Mouse (Mus musculus) MEL (cell line): ENCODE measurements around the gene Ccdc194. TPM values are rescaled to one million over a fixed set of nuclear protein-coding genes. Genes with fewer than 3 reads are reported as not detected.

ENCODE experiments used
- DNase-seq: peaks from one replicate; pipeline ENCODE4 v3.0.0; 2011; ENCODE audit warnings: low read depth, low spot score
- H3K27ac ChIP-seq: 2 replicates; pipeline ENCODE4 v1.5.1; 2012; ENCODE audit warnings: low read depth, mild to moderate bottlenecking, control low read depth, low read length, moderate library complexity; ENCODE audit not compliant: control insufficient read depth
- H3K27me3 ChIP-seq, 2 experiments: fragments of 150-350 bp in 1 of 2; sonication (generic) in 1 of 2; 2 replicates each; pipeline ENCODE4 v1.6.1; 2012; ENCODE audit warnings: low read length in 2 of 2, mild to moderate bottlenecking in 2 of 2, improper control_type of control experiment in 1 of 2, moderate library complexity in 1 of 2; ENCODE audit not compliant: insufficient read depth in 2 of 2, control insufficient read depth in 1 of 2
- H3K36me3 ChIP-seq, 2 experiments: 2 replicates each; pipeline ENCODE4 v1.6.1; 2012 to 2014; ENCODE audit warnings: low read length in 2 of 2, improper control_type of control experiment in 1 of 2, inconsistent platforms in 1 of 2, mild to moderate bottlenecking in 1 of 2; ENCODE audit not compliant: insufficient read depth in 2 of 2, control insufficient read depth in 1 of 2
- H3K4me1 ChIP-seq, 2 experiments: fragments of 150-350 bp in 1 of 2; sonication (generic) in 1 of 2; 2 replicates each; pipeline ENCODE4 v1.6.1; 2012; ENCODE audit warnings: low read length in 2 of 2, improper control_type of control experiment in 1 of 2, mild to moderate bottlenecking in 1 of 2; ENCODE audit not compliant: insufficient read depth in 2 of 2, control insufficient read depth in 1 of 2
- H3K4me3 ChIP-seq, 2 experiments: fragments of 150-350 bp in 1 of 2; sonication (generic) in 1 of 2; 2 replicates each; pipeline ENCODE4 v1.5.1; 2012; ENCODE audit warnings: low read depth in 2 of 2, low read length in 2 of 2, mild to moderate bottlenecking in 2 of 2, moderate library complexity in 2 of 2, control low read depth in 1 of 2, improper control_type of control experiment in 1 of 2; ENCODE audit not compliant: control insufficient read depth in 1 of 2, insufficient read depth in 1 of 2
- H3K79me2 ChIP-seq: 2 replicates; pipeline ENCODE4 v1.6.1; 2012; ENCODE audit warnings: mild to moderate bottlenecking, low read length, moderate library complexity; ENCODE audit not compliant: control insufficient read depth, poor library complexity, insufficient read depth
- H3K9ac ChIP-seq: 2 replicates; pipeline ENCODE4 v1.6.1; 2012; ENCODE audit warnings: low read depth, mild to moderate bottlenecking, control low read depth, low read length, moderate library complexity; ENCODE audit not compliant: control insufficient read depth, poor library complexity, severe bottlenecking
- H3K9me3 ChIP-seq: fragments of 150-350 bp; sonication (generic); replicated peaks from 2 replicates; pipeline ENCODE4 v1.6.1; 2012; ENCODE audit warnings: mild to moderate bottlenecking, low read length, improper control_type of control experiment, moderate library complexity; ENCODE audit not compliant: insufficient read depth
- BHLHE40 ChIP-seq: IDR thresholded peaks from 2 replicates; pipeline ENCODE4 v1.6.1; 2012; ENCODE audit warnings: low read depth, mild to moderate bottlenecking, inconsistent platforms, low read length, improper control_type of control experiment, borderline replicate concordance
- ETS1 ChIP-seq: IDR thresholded peaks from 2 replicates; pipeline ENCODE4 v1.6.1; 2012; ENCODE audit warnings: low read depth, mild to moderate bottlenecking, inconsistent platforms, low read length, improper control_type of control experiment, moderate library complexity
- GABPA ChIP-seq: IDR thresholded peaks from 2 replicates; pipeline ENCODE4 v1.6.1; 2012; ENCODE audit warnings: low read depth, mild to moderate bottlenecking, inconsistent platforms, low read length, improper control_type of control experiment, moderate library complexity
- GATA1 ChIP-seq: IDR thresholded peaks from 2 replicates; pipeline ENCODE4 v1.6.1; 2011; ENCODE audit warnings: low read depth, low read length, improper control_type of control experiment
- HCFC1 ChIP-seq: IDR thresholded peaks from 2 replicates; pipeline ENCODE4 v1.6.1; 2012; ENCODE audit warnings: low read depth, mild to moderate bottlenecking, inconsistent platforms, low read length, improper control_type of control experiment, moderate library complexity
- MAFK ChIP-seq: IDR thresholded peaks from 2 replicates; pipeline ENCODE4 v1.6.1; 2011; ENCODE audit warnings: low read depth, mild to moderate bottlenecking, low read length, improper control_type of control experiment, borderline replicate concordance
- MAX ChIP-seq: IDR thresholded peaks from 2 replicates; pipeline ENCODE4 v1.6.1; 2011; ENCODE audit warnings: low read length, improper control_type of control experiment
- MAZ ChIP-seq: IDR thresholded peaks from 2 replicates; pipeline ENCODE4 v1.6.1; 2012; ENCODE audit warnings: low read depth, mild to moderate bottlenecking, inconsistent platforms, low read length, improper control_type of control experiment
- MEF2A ChIP-seq: IDR thresholded peaks from 2 replicates; pipeline ENCODE4 v1.6.1; 2014; ENCODE audit warnings: low read depth, mild to moderate bottlenecking, inconsistent platforms, low read length, improper control_type of control experiment; ENCODE audit not compliant: poor library complexity, insufficient replicate concordance, severe bottlenecking; ENCODE audit errors: extremely low read depth
- MYC ChIP-seq: IDR thresholded peaks from 2 replicates; pipeline ENCODE4 v1.6.1; 2011; ENCODE audit warnings: low read depth, mild to moderate bottlenecking, low read length, improper control_type of control experiment, moderate library complexity
- NELFE ChIP-seq: IDR thresholded peaks from 2 replicates; pipeline ENCODE4 v1.6.1; 2011; ENCODE audit warnings: low read depth, low read length, improper control_type of control experiment
- POLR2A ChIP-seq, 2 experiments: IDR thresholded peaks; 2 replicates each; pipeline ENCODE4 v1.6.1; 2011 to 2012; ENCODE audit warnings: low read length in 2 of 2, mild to moderate bottlenecking in 2 of 2, control low read depth in 1 of 2, improper control_type of control experiment in 1 of 2, low read depth in 1 of 2, moderate library complexity in 1 of 2; ENCODE audit not compliant: control insufficient read depth in 1 of 2, insufficient read depth in 1 of 2, poor library complexity in 1 of 2
- POLR2AphosphoS5 ChIP-seq: IDR thresholded peaks from 2 replicates; pipeline ENCODE4 v1.6.1; 2012; ENCODE audit warnings: low read depth, borderline replicate concordance, mild to moderate bottlenecking, inconsistent platforms, low read length, moderate library complexity, mixed read lengths
- RAD21 ChIP-seq: IDR thresholded peaks from 2 replicates; pipeline ENCODE4 v1.6.1; 2011; ENCODE audit warnings: mild to moderate bottlenecking, low read depth, low read length, improper control_type of control experiment
- SMC3 ChIP-seq: IDR thresholded peaks from 2 replicates; pipeline ENCODE4 v1.6.1; 2011; ENCODE audit warnings: low read depth, low read length, improper control_type of control experiment
- TAL1 ChIP-seq: IDR thresholded peaks from 2 replicates; pipeline ENCODE4 v1.6.1; 2012; ENCODE audit warnings: mild to moderate bottlenecking, inconsistent platforms, low read length, moderate library complexity, mixed read lengths
- TCF12 ChIP-seq: IDR thresholded peaks from 2 replicates; pipeline ENCODE4 v1.6.1; 2014; ENCODE audit warnings: low read depth, mild to moderate bottlenecking, inconsistent platforms, low read length, improper control_type of control experiment, moderate library complexity
- UBTF ChIP-seq: IDR thresholded peaks from 2 replicates; pipeline ENCODE4 v1.6.1; 2012; ENCODE audit warnings: low read depth, mild to moderate bottlenecking, inconsistent platforms, low read length, improper control_type of control experiment, moderate library complexity, borderline replicate concordance; ENCODE audit not compliant: insufficient read depth
- USF1 ChIP-seq: IDR thresholded peaks from 2 replicates; pipeline ENCODE4 v1.6.1; 2014; ENCODE audit warnings: low read depth, mild to moderate bottlenecking, inconsistent platforms, low read length, improper control_type of control experiment, moderate library complexity
- USF2 ChIP-seq, 2 experiments: IDR thresholded peaks; 2 replicates each; pipeline ENCODE4 v1.6.1; 2011 to 2012; ENCODE audit warnings: improper control_type of control experiment in 2 of 2, low read length in 2 of 2, borderline replicate concordance in 1 of 2, inconsistent platforms in 1 of 2, low read depth in 1 of 2, mild to moderate bottlenecking in 1 of 2; ENCODE audit not compliant: insufficient read depth in 1 of 2
- ZC3H11A ChIP-seq: IDR thresholded peaks from 2 replicates; pipeline ENCODE4 v1.6.1; 2012; ENCODE audit warnings: low read depth, mild to moderate bottlenecking, inconsistent platforms, low read length, improper control_type of control experiment
- ZKSCAN1 ChIP-seq: IDR thresholded peaks from 2 replicates; pipeline ENCODE4 v1.6.1; 2012; ENCODE audit warnings: low read depth, mild to moderate bottlenecking, inconsistent platforms, low read length, improper control_type of control experiment, moderate library complexity
- ZNF384 ChIP-seq: IDR thresholded peaks from 2 replicates; pipeline ENCODE4 v1.6.1; 2012; ENCODE audit warnings: low read depth, mild to moderate bottlenecking, inconsistent platforms, low read length, improper control_type of control experiment
- polyA plus RNA-seq, 2 experiments: library from polyadenylated mRNA; stranded (reverse) in 1 of 2; unstranded in 1 of 2; fragments of >175 nt in 1 of 2; fragments of >200 nt in 1 of 2; gene quantifications; 2 replicates each; pipeline versions ENCODE4 v1.2.1 to v1.2.4; 2012; ENCODE audit warnings: low replicate concordance in 2 of 2, low read depth in 1 of 2; ENCODE audit not compliant: insufficient read length in 2 of 2, insufficient read depth in 1 of 2, missing spikeins in 1 of 2
- total RNA-seq: library from RNA; depleted of rRNA; stranded (reverse); fragments of 300-350 nt; gene quantifications from 2 replicates; pipeline ENCODE4 v1.2.3, GENCODE M21; 2012

Gene Ccdc194
- total and polyA plus RNA-seq, 3 experiments, result not detected

GRCm38 (mm10) chr8:71507589-71508104 lies 17.9 kb downstream of the Ccdc194 start:
- Histone ChIP-seq H3K79me2 (peaks cover 3% of the 10 kb centered on the region), H3K4me3 (no peak overlapping the region), H3K4me1 (peaks cover 2 to 15% of the 10 kb centered on the region in 2 experiments; a peak in 3 of 4 replicates), H3K27me3 (no peaks in the 10 kb centered on the region), H3K9ac (no peak overlapping the region), H3K27ac (no peak overlapping the region), H3K36me3 (peaks cover 0 to 2% of the 10 kb centered on the region in 2 experiments; a peak in 1 of 4 replicates), H3K9me3 (no peaks in the 10 kb centered on the region)
- TF ChIP-seq USF1 (no peak), GABPA (no peak), MYC (no peak), HCFC1 (no peak), SMC3 (no peak), POLR2AphosphoS5 (no peak), MAZ (no peak), ZKSCAN1 (no peak), ETS1 (no peak), ZNF384 (no peak)
- no peak for DNase-seq

- Histone ChIP-seq H3K4me1 (peaks cover 0 to 3% of the 10 kb centered on the region in 2 experiments; a peak in 2 of 4 replicates), H3K27ac (no peak overlapping the region), H3K27me3 (no peaks in the 10 kb centered on the region), H3K4me3 (no peak overlapping the region), H3K36me3 (no peaks in the 10 kb centered on the region), H3K9me3 (no peaks in the 10 kb centered on the region), H3K79me2 (peaks cover under 1% of the 10 kb centered on the region; the same call in 1 of the 2 replicates), H3K9ac (no peak overlapping the region)
- TF ChIP-seq ZC3H11A, result no peak
- no peak for DNase-seq
Observed at GRCm38 (mm10) chr8:71505979-71506378, 19.5 kb downstream of the Ccdc194 start.

- H3K36me3 ChIP-seq, result no peaks in the 10 kb centered on the region
- H3K4me3 ChIP-seq, result no peak overlapping the region
- H3K9ac ChIP-seq, result no peak overlapping the region
- DNase-seq, result no peak
- TF ChIP-seq USF1 (no peak), RAD21 (no peak), USF2 (IDR thresholded peaks at IDR 0.05; ENCODE audit: borderline replicate concordance in 1 of 2, insufficient read depth in 1 of 2, low read depth in 1 of 2, low read length in 2 of 2) (no peak), MEF2A (no peak), NELFE (no peak), POLR2A (IDR thresholded peaks at IDR 0.05; ENCODE audit: control insufficient read depth in 1 of 2, insufficient read depth in 1 of 2, low read depth in 1 of 2, low read length in 2 of 2, poor library complexity in 1 of 2) (no peak), BHLHE40 (no peak), ZKSCAN1 (no peak), MAX (no peak), POLR2AphosphoS5 (no peak), UBTF (no peak), GATA1 (no peak), MAFK (no peak), ZC3H11A (no peak), TAL1 (no peak), TCF12 (no peak)
- TF ChIP-seq, all 39 proteins: peak for 0
- Histone ChIP-seq H3K9me3 (no peaks in the 10 kb centered on the region), H3K27me3 (no peaks in the 10 kb centered on the region), H3K79me2 (no peaks in the 10 kb centered on the region), H3K27ac (no peak overlapping the region), H3K4me1 (no peaks in the 10 kb centered on the region)
Observed at GRCm38 (mm10) chr8:71505326-71505725, 20.2 kb downstream of the Ccdc194 start.
